Mouse (Mus musculus) heart, postnatal 25 days (tissue): ENCODE data around the gene Chordc1. TPM values are rescaled to one million over a fixed set of nuclear protein-coding genes. Genes with fewer than 3 reads are reported as not detected.
"Not testable (repeated sequence)": the region's sequence is repeated elsewhere in the genome, so short reads cannot be mapped to it uniquely, and the experiment has no call there.

Source experiments
- DNase-seq: peaks from one replicate; pipeline ENCODE4 v3.0.0; 2022; ENCODE audit warnings: low spot score
- intact Hi-C: fragments of 180-260 bp; cut with DNase I; formaldehyde crosslinking; loops from one replicate; pipeline ENCODE4 v1.15.1; 2025
- total RNA-seq, 2 experiments: library from RNA; stranded (reverse); gene quantifications; 2 replicates each; pipeline ENCODE4 v1.2.3; 2021

Gene Chordc1
- 10 to 100 TPM; 50.7 to 63.0 TPM for total RNA-seq

- peak; percentile 88 for DNase-seq
- intact Hi-C loops, result loop anchor here (5.0 kb wide), 1 partner anchor 181 kb away; no protein-coding TSS in a partner anchor
Measured at GRCm38 (mm10) chr9:18291571-18292429, at the start of gene Chordc1. TSS of gene Chordc1 (plus strand) at chr9:18292125.

- no peak for DNase-seq
- intact Hi-C loops, result no loop called here
Measured at GRCm38 (mm10) chr9:18275901-18276300, 16.0 kb upstream of the Chordc1 start.

GRCm38 (mm10) chr9:18276844-18277243 lies 15.1 kb upstream of the Chordc1 start:
- no peak for DNase-seq
- intact Hi-C loops, result no loop called here

- intact Hi-C loops, result no loop called here
- DNase-seq, result no peak
Measured at GRCm38 (mm10) chr9:18277497-18277896, 14.4 kb upstream of the Chordc1 start.

- intact Hi-C loops, DNase-seq: not testable (repeated sequence)
Measured at GRCm38 (mm10) chr9:18278693-18279092, 13.2 kb upstream of the Chordc1 start.

- intact Hi-C loops, result loop anchor here (5.0 kb wide), 1 partner anchor 180 kb away; no protein-coding TSS in a partner anchor
- no peak for DNase-seq
Measured at GRCm38 (mm10) chr9:18292443-18292922, 558 bp downstream of the Chordc1 start.

GRCm38 (mm10) chr9:18293026-18293781 lies 1.3 kb downstream of the Chordc1 start:
- no peak for DNase-seq
- intact Hi-C loops, result loop anchor here (5.0 kb wide), 1 partner anchor 179 kb away; no protein-coding TSS in a partner anchor

- DNase-seq, result no peak
- intact Hi-C loops, result no loop called here
Measured at GRCm38 (mm10) chr9:18298301-18298700, 6.4 kb downstream of the Chordc1 start.

- intact Hi-C loops, result no loop called here
- DNase-seq, result no peak
Measured at GRCm38 (mm10) chr9:18319990-18320389, 28.1 kb downstream of the Chordc1 start.

Other genes starting within 250 kb of the Chordc1 start
- 10 to 100 TPM in 1 of 2 experiments, 1 to 10 TPM in 1; 9.1 to 10.5 TPM for gene Naalad2, start 110.9 kb downstream of the Chordc1 start, total RNA-seq
- gene Ubtfl1, start 112.3 kb downstream of the Chordc1 start, total RNA-seq, result not detected
- not detected for gene Mbd3l2, start 138.5 kb downstream of the Chordc1 start, total RNA-seq
- gene Zfp558, start 186.1 kb downstream of the Chordc1 start, total RNA-seq, result 1 to 10 TPM; 1.4 to 1.5 TPM
- gene Mbd3l1, start 186.2 kb downstream of the Chordc1 start, total RNA-seq, result not detected